Mouse (Mus musculus): ENCODE measurements around the gene Zdhhc15. TPM values are rescaled to one million over a fixed set of nuclear protein-coding genes. Genes with fewer than 3 reads are reported as not detected.
"Not testable (repeated sequence)": the region's sequence is repeated elsewhere in the genome, so short reads cannot be mapped to it uniquely, and the experiment has no call there.

Gene Zdhhc15
- polyA plus RNA-seq (2015; fragmentation: Nextera tagmentation; extraction: Ambion mirVana), result 8.4 and 10.1 TPM in 2 replicates

DNA sequence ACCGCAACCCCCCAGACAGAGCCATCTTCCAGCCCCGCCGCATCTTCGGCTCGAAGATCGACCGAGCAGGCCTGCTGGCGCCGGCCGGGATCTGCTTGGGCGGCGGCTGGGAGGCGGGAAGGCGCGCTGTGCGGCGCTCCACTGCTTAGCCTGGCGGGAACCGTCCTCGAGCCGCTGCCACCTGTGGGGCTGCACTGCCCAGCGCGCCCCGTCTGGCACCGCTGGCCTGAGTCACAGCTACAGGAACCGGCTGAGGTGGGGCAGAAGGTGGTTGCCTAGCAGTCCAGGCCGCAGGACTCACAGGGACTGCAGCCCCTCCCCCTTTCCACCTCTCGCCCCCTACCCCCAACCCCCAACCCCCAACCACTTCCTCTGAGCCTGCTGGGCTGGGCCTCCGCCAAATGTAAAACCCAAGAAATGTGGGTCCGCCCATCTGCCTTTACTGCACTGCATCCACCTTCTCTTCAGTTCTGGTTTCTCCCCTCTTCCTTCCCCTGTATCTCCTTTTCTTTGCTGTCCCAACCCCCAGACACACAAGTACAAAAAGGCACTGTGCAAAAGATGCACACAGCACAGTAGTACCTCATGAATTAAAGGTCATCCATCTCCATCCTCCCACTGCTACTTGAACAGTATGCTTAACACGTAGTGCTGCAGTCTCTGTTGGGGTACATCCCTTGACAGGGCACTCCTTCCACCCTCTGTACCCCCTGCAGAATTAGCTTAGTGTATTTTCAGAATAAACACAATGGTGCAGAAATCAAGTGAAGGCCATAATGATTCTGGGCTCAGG, at the start of gene Zdhhc15:
Gene Zdhhc15 (minus strand): TSS at position 308 of the 793 bp plus-strand sequence.
- WGBS, result 20% methylated on average over 28 of the region's 31 CpGs
- H3K27me3 ChIP-seq (ENCODE audit: control insufficient read depth, insufficient read depth, low read depth, low read length), result no peaks in the 10 kb centered on the region
- ATAC-seq (ENCODE audit: low read depth), result peak; percentile 96
- H3K4me1 ChIP-seq (replicated peaks; ENCODE audit: control insufficient read depth, insufficient read depth, low read length), result no peaks in the 10 kb centered on the region
- peak within 1 kb of the TSS; percentile 50 for H3K4me3 ChIP-seq (ENCODE audit: low read length)
- no peaks in the 10 kb centered on the region for H3K9me3 ChIP-seq (ENCODE audit: control insufficient read depth, low read length)
- H3K36me3 ChIP-seq (ENCODE audit: control insufficient read depth, insufficient read depth, low read length), result no peaks in the 10 kb centered on the region
- peak within 1 kb of the TSS; percentile 29 for H3K27ac ChIP-seq (ENCODE audit: low read length)
- peak within 1 kb of the TSS; percentile 63 for H3K9ac ChIP-seq (ENCODE audit: low read length)
- peak within 1 kb of the TSS; percentile 62 for H3K4me2 ChIP-seq (ENCODE audit: low read depth, low read length)

DNA sequence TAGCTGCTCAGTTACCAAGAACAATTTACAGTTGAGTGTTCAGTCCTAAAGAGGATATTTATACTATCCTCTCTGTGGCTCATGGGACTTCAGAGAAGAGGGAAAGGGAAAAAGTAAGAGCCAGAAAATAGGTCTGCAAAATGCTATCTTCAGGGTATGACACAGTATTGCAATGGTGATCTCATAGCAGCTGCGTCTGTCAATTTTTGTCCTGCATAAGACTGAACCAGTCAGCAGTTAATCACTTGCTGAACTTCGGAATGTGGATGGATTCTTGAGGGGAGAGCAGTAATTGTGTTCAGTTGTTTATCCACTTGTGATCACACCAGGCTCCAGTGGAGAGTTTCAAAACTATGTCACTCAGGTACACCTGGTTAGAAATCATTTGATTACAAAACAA, 37.1 kb upstream of the Zdhhc15 start:
- Histone ChIP-seq H3K4me3 (ENCODE audit: low read length) (no peak overlapping the region), H3K9me3 (ENCODE audit: control insufficient read depth, low read length) (no peaks in the 10 kb centered on the region), H3K4me2 (ENCODE audit: low read depth, low read length) (no peak overlapping the region), H3K9ac (ENCODE audit: low read length) (no peak overlapping the region), H3K27me3 (ENCODE audit: control insufficient read depth, insufficient read depth, low read depth, low read length) (no peaks in the 10 kb centered on the region; the same call in 1 of the 2 replicates), H3K4me1 (replicated peaks; ENCODE audit: control insufficient read depth, insufficient read depth, low read length) (no peaks in the 10 kb centered on the region), H3K27ac (ENCODE audit: low read length) (no peak overlapping the region), H3K36me3 (ENCODE audit: control insufficient read depth, insufficient read depth, low read length) (no peaks in the 10 kb centered on the region)
- no peak for ATAC-seq (ENCODE audit: low read depth)
- WGBS, result 78% methylated on average over 2 of the region's 2 CpGs

GRCm38 (mm10) chrX:104669850-104670756, 761 bp downstream of the Zdhhc15 start:
- Histone ChIP-seq H3K4me2 (ENCODE audit: low read depth, low read length) (peak overlapping the region; percentile 62), H3K9me3 (ENCODE audit: control insufficient read depth, low read length) (no peaks in the 10 kb centered on the region), H3K4me3 (ENCODE audit: low read length) (peak overlapping the region; percentile 50), H3K36me3 (ENCODE audit: control insufficient read depth, insufficient read depth, low read length) (no peaks in the 10 kb centered on the region), H3K4me1 (replicated peaks; ENCODE audit: control insufficient read depth, insufficient read depth, low read length) (no peaks in the 10 kb centered on the region), H3K27ac (ENCODE audit: low read length) (peak overlapping the region; percentile 29), H3K27me3 (ENCODE audit: control insufficient read depth, insufficient read depth, low read depth, low read length) (no peaks in the 10 kb centered on the region), H3K9ac (ENCODE audit: low read length) (peak overlapping the region; percentile 63)
- 25% methylated on average over 18 of the region's 19 CpGs for WGBS
- peak; percentile 3 for ATAC-seq (ENCODE audit: low read depth)

DNA sequence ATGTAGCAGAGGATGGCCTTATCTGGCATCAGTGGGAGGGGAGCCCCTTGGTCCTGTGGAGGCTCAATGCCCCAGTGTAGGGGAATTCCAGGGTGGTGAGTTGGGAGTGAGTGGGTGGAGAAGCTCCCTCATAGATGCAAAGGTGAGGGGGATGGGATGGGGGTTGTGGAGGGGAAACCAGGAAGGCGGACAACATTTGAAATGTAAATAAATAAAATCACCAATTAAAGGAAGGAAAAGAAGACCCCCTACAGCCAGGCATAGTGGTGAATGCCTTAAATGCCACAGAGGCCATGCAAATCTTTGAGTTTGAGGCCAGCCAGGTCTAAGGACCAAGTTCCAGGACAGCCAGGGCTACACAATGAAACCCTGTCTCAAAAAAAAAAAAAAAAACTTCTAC, 13.9 kb downstream of the Zdhhc15 start:
- no peak overlapping the region for H3K27ac ChIP-seq (ENCODE audit: low read length)
- no peaks in the 10 kb centered on the region for H3K4me1 ChIP-seq (replicated peaks; ENCODE audit: control insufficient read depth, insufficient read depth, low read length)
- ATAC-seq (ENCODE audit: low read depth), result no peak
- H3K9me3 ChIP-seq (ENCODE audit: control insufficient read depth, low read length), result no peaks in the 10 kb centered on the region
- H3K27me3 ChIP-seq (ENCODE audit: control insufficient read depth, insufficient read depth, low read depth, low read length), result no peaks in the 10 kb centered on the region
- 67% methylated on average over 1 of the region's 1 CpGs for WGBS
- H3K9ac ChIP-seq (ENCODE audit: low read length), result no peak overlapping the region
- H3K4me3 ChIP-seq (ENCODE audit: low read length), result no peak overlapping the region
- no peaks in the 10 kb centered on the region for H3K36me3 ChIP-seq (ENCODE audit: control insufficient read depth, insufficient read depth, low read length)
- no peak overlapping the region for H3K4me2 ChIP-seq (ENCODE audit: low read depth, low read length)

DNA sequence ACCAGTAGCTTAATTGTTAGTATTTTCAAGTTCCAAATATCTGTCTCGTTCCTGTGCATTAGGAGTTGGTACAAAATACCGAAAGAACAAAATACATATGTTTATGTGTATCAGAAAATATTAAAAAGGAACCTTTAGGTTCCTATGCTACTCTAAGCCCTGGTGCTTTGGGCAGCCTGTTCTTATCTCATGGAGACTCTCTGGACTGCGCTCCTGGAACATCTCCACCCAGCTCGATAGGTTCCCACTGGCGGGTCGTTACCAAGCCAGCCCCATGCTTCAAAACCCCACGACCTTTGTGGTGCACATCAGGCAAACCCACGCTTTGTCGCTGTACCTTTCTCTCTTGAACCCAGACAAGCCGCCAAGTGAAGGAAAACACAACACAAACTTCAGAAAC, 58.3 kb downstream of the Zdhhc15 start:
- WGBS, result 88% methylated on average over 10 of the region's 10 CpGs
- no peak overlapping the region for H3K9ac ChIP-seq (ENCODE audit: low read length)
- no peaks in the 10 kb centered on the region for H3K4me1 ChIP-seq (replicated peaks; ENCODE audit: control insufficient read depth, insufficient read depth, low read length)
- no peaks in the 10 kb centered on the region for H3K9me3 ChIP-seq (ENCODE audit: control insufficient read depth, low read length)
- no peak overlapping the region for H3K4me3 ChIP-seq (ENCODE audit: low read length)
- no peak overlapping the region for H3K4me2 ChIP-seq (ENCODE audit: low read depth, low read length)
- H3K27ac ChIP-seq (ENCODE audit: low read length), result no peak overlapping the region
- no peak for ATAC-seq (ENCODE audit: low read depth)
- no peaks in the 10 kb centered on the region for H3K27me3 ChIP-seq (ENCODE audit: control insufficient read depth, insufficient read depth, low read depth, low read length)
- H3K36me3 ChIP-seq (ENCODE audit: control insufficient read depth, insufficient read depth, low read length), result no peaks in the 10 kb centered on the region

DNA sequence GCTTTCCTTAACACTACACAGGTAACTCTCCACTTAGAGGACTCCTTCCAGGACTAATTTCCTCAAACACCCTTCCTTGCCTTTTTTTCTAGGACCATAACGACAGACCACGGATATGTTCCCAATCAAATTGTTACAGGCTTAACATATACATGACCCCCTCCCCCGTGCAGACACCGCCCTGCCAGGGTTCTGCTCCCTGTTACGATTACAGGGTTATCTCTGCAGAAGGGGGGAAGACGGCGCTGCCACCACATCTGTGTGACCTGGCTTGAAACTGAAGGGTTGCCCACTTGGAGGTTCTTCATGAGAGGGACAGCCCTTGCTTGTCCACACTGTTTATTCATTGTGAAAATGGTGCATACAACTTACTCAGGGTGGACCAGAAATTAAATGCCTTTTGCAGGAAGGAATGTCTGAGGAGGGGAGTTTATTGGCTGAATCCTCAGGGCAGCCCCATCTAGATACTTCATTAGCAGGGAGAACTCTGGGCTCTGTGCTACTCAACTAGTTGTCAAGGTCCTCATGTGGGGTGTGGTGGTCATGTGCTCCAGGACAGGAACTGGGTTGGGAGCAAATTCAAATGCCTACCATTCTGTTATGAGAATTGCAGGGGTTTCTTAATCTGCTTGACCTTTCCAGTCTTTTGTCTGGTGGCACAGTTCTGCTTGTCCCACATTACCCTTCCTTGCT, 67.0 kb downstream of the Zdhhc15 start:
- ATAC-seq (ENCODE audit: low read depth), result not testable (repeated sequence)

GRCm38 (mm10) chrX:104602168-104602859, 68.5 kb downstream of the Zdhhc15 start:
- not testable (repeated sequence) for H3K4me1 ChIP-seq (replicated peaks; ENCODE audit: control insufficient read depth, insufficient read depth, low read length); ATAC-seq (ENCODE audit: low read depth); H3K4me3 ChIP-seq (ENCODE audit: low read length); H3K36me3 ChIP-seq (ENCODE audit: control insufficient read depth, insufficient read depth, low read length); H3K27ac ChIP-seq (ENCODE audit: low read length); H3K4me2 ChIP-seq (ENCODE audit: low read depth, low read length); H3K9me3 ChIP-seq (ENCODE audit: control insufficient read depth, low read length); H3K9ac ChIP-seq (ENCODE audit: low read length); H3K27me3 ChIP-seq (ENCODE audit: control insufficient read depth, insufficient read depth, low read depth, low read length)
- 76% methylated on average over 8 of the region's 13 CpGs for WGBS

More for the DNA sequence above, 67.0 kb downstream of the Zdhhc15 start:
- WGBS, result 80% methylated on average over 1 of the region's 7 CpGs
- H3K27ac ChIP-seq (ENCODE audit: low read length); H3K27me3 ChIP-seq (ENCODE audit: control insufficient read depth, insufficient read depth, low read depth, low read length); H3K4me3 ChIP-seq (ENCODE audit: low read length); H3K9me3 ChIP-seq (ENCODE audit: control insufficient read depth, low read length); H3K4me2 ChIP-seq (ENCODE audit: low read depth, low read length); H3K4me1 ChIP-seq (replicated peaks; ENCODE audit: control insufficient read depth, insufficient read depth, low read length); H3K9ac ChIP-seq (ENCODE audit: low read length); H3K36me3 ChIP-seq (ENCODE audit: control insufficient read depth, insufficient read depth, low read length): not testable (repeated sequence)

- Histone ChIP-seq H3K4me1 (replicated peaks; ENCODE audit: control insufficient read depth, insufficient read depth, low read length) (no peaks in the 10 kb centered on the region), H3K9me3 (ENCODE audit: control insufficient read depth, low read length) (no peaks in the 10 kb centered on the region), H3K4me2 (ENCODE audit: low read depth, low read length) (no peak overlapping the region), H3K27me3 (ENCODE audit: control insufficient read depth, insufficient read depth, low read depth, low read length) (no peaks in the 10 kb centered on the region), H3K9ac (ENCODE audit: low read length) (no peak overlapping the region), H3K27ac (ENCODE audit: low read length) (no peak overlapping the region), H3K36me3 (ENCODE audit: control insufficient read depth, insufficient read depth, low read length) (no peaks in the 10 kb centered on the region), H3K4me3 (ENCODE audit: low read length) (no peak overlapping the region)
- ATAC-seq (ENCODE audit: low read depth), result no peak
- WGBS, result 80% methylated on average over 5 of the region's 5 CpGs
Observed at GRCm38 (mm10) chrX:104573946-104574345, 96.9 kb downstream of the Zdhhc15 start.
